Mouse (Mus musculus) G1E (cell line): ENCODE measurements around the gene Shld2.

Source experiments
- CTCF ChIP-seq: IDR thresholded peaks from 2 replicates; pipeline ENCODE4 v1.5.1; 2012; ENCODE audit warnings: low read depth, low read length, inconsistent platforms, mixed read lengths
- GATA1 ChIP-seq: IDR thresholded peaks from 2 replicates; pipeline ENCODE4 v1.6.1; 2012; ENCODE audit warnings: borderline replicate concordance, low read length, inconsistent platforms, mixed read lengths
- GATA2 ChIP-seq: IDR thresholded peaks from 2 replicates; pipeline ENCODE4 v1.6.1; 2012; ENCODE audit warnings: low read depth, low read length, inconsistent platforms, borderline replicate concordance
- POLR2AphosphoS5 ChIP-seq: IDR thresholded peaks from 2 replicates; pipeline ENCODE4 v1.6.1; 2012; ENCODE audit warnings: low read depth, low read length, inconsistent platforms; ENCODE audit not compliant: insufficient replicate concordance
- TAL1 ChIP-seq: conservative IDR thresholded peaks from 2 replicates; pipeline ENCODE4 v1.6.1; 2012; ENCODE audit warnings: low read depth, low read length, inconsistent platforms, mixed read lengths

- no peak for TF ChIP-seq CTCF
- no peak for TF ChIP-seq POLR2AphosphoS5
- no peak for TF ChIP-seq GATA1
- no peak for TF ChIP-seq TAL1
- TF ChIP-seq GATA2 = no peak
Observed at GRCm38 (mm10) chr14:34208651-34209050, 101.6 kb downstream of the Shld2 start.
